Mouse (Mus musculus) G1E (cell line): ENCODE data around the gene Ubxn11. TPM values are rescaled to one million over a fixed set of nuclear protein-coding genes. Genes with fewer than 3 reads are reported as not detected.

Experiments used
- ATAC-seq: 2 replicates; pipeline ENCODE4 v1.8.0; 2016; ENCODE audit warnings: mild to moderate bottlenecking; ENCODE audit not compliant: insufficient number of reproducible peaks, poor library complexity, low FRiP score, severe bottlenecking; ENCODE audit errors: extremely low read depth
- DNase-seq: peaks from one replicate; pipeline ENCODE4 v3.0.0; 2012; ENCODE audit warnings: low spot score
- H3K27me3 ChIP-seq: 2 replicates; pipeline ENCODE4 v1.6.1; 2012; ENCODE audit warnings: mild to moderate bottlenecking, low read length, inconsistent platforms; ENCODE audit not compliant: insufficient read depth
- H3K36me3 ChIP-seq: replicated peaks from 2 replicates; pipeline ENCODE3; 2012; ENCODE audit warnings: mild to moderate bottlenecking, inconsistent platforms
- H3K4me1 ChIP-seq: 2 replicates; pipeline ENCODE4 v1.6.1; 2012; ENCODE audit warnings: low read depth, low read length, inconsistent platforms, mixed read lengths; ENCODE audit not compliant: insufficient read depth
- H3K4me3 ChIP-seq: 2 replicates; pipeline ENCODE4 v1.5.1; 2012; ENCODE audit warnings: low read depth, mild to moderate bottlenecking, inconsistent platforms, low read length, moderate library complexity, mixed read lengths
- H3K9me3 ChIP-seq: replicated peaks from 2 replicates; pipeline ENCODE4 v1.6.1; 2012; ENCODE audit warnings: inconsistent platforms
- CTCF ChIP-seq: IDR thresholded peaks from 2 replicates; pipeline ENCODE4 v1.5.1; 2012; ENCODE audit warnings: low read depth, low read length, inconsistent platforms, mixed read lengths
- GATA1 ChIP-seq: IDR thresholded peaks from 2 replicates; pipeline ENCODE4 v1.6.1; 2012; ENCODE audit warnings: borderline replicate concordance, low read length, inconsistent platforms, mixed read lengths
- GATA2 ChIP-seq: IDR thresholded peaks from 2 replicates; pipeline ENCODE4 v1.6.1; 2012; ENCODE audit warnings: low read depth, low read length, inconsistent platforms, borderline replicate concordance
- POLR2AphosphoS5 ChIP-seq: IDR thresholded peaks from 2 replicates; pipeline ENCODE4 v1.6.1; 2012; ENCODE audit warnings: low read depth, low read length, inconsistent platforms; ENCODE audit not compliant: insufficient replicate concordance
- TAL1 ChIP-seq: conservative IDR thresholded peaks from 2 replicates; pipeline ENCODE4 v1.6.1; 2012; ENCODE audit warnings: low read depth, low read length, inconsistent platforms, mixed read lengths
- polyA plus RNA-seq: library from polyadenylated mRNA; stranded (reverse); fragments of >175 nt; gene quantifications from 2 replicates; pipeline ENCODE4 v1.2.3, GENCODE M21; 2012
- total RNA-seq, 2 experiments: library from RNA; stranded (forward) in 1 of 2; stranded (reverse) in 1 of 2; fragments of 200-1000 nt in 1 of 2; fragments of >200 nt in 1 of 2; fragmentation: Nextera tagmentation in 1 of 2; gene quantifications; 2 replicates each; pipeline ENCODE4 v1.2.3; 2014 to 2017

Ubxn11 gene
- total and polyA plus RNA-seq, 3 experiments: 3.4 to 13.8 (median 13.2) TPM

- Histone ChIP-seq H3K9me3 (no peaks in the 10 kb centered on the region), H3K4me1 (peaks cover 50% of the 10 kb centered on the region), H3K4me3 (peak overlapping the region; percentile 50; the same call in 1 of the 2 replicates), H3K27me3 (peaks cover 38% of the 10 kb centered on the region), H3K36me3 (no peaks in the 10 kb centered on the region)
- DNase-seq (no peak), ATAC-seq (no peak)
- TF ChIP-seq POLR2AphosphoS5: no peak
- no peak for TF ChIP-seq GATA2
- TF ChIP-seq CTCF: no peak
- TF ChIP-seq TAL1: no peak
- no peak for TF ChIP-seq GATA1
Measured at GRCm38 (mm10) chr4:134061166-134061830, 41.1 kb upstream of the Ubxn11 start.

- Histone ChIP-seq H3K27me3 (peaks cover 45% of the 10 kb centered on the region), H3K9me3 (no peaks in the 10 kb centered on the region), H3K4me3 (peak overlapping the region; percentile 50; the same call in 1 of the 2 replicates), H3K4me1 (peaks cover 50% of the 10 kb centered on the region), H3K36me3 (no peaks in the 10 kb centered on the region)
- DNase-seq (peak; percentile 70), ATAC-seq (peak; percentile 64)
- TF ChIP-seq GATA1: no peak
Measured at GRCm38 (mm10) chr4:134061944-134062446, 40.4 kb upstream of the Ubxn11 start.

- no peaks in the 10 kb centered on the region for H3K9me3 ChIP-seq
- peaks cover 47% of the 10 kb centered on the region for H3K27me3 ChIP-seq
- DNase-seq (peak; percentile 51), ATAC-seq (peak; percentile 37; the same call in 1 of the 2 replicates)
- no peaks in the 10 kb centered on the region for H3K36me3 ChIP-seq
- peak overlapping the region; percentile 50; the same call in 1 of the 2 replicates for H3K4me3 ChIP-seq
- no peak for TF ChIP-seq POLR2AphosphoS5
- peak; percentile 43; the same call in 1 of the 2 replicates for TF ChIP-seq TAL1
- TF ChIP-seq GATA1: no peak
- no peak for TF ChIP-seq GATA2
- TF ChIP-seq CTCF: no peak
- peaks cover 50% of the 10 kb centered on the region for H3K4me1 ChIP-seq
Measured at GRCm38 (mm10) chr4:134062561-134062960, 39.8 kb upstream of the Ubxn11 start.

DNA sequence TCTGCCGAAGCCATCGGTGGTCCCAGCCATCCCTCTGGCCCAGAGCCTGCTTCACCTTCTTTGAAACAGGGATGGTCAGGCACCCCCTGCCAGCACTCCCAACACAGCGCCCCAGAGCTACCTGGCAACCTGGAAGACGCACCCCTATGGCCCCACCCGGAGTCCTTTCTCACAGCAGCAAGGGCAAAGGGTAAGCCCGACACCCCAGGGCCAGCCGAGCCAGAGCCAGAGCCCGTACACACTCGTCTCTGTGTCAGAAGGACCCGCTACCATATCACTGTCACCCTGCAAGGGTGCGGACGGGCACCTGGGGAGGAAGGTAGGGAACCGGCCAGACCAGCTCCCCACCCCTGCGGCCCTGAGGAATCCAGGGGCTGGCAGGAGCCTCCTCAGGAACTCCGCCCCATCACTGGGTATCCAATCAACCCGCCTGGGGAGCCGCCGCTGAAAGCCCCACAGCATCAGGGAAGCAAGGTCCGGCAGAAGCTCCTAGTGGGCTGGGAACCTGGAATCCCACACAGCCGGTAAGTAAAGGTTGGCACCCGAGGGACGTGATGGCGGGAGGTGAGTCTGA is 36.9 kb upstream of the Ubxn11 start:
- Histone ChIP-seq H3K4me1 (peaks cover 35% of the 10 kb centered on the region), H3K4me3 (no peak overlapping the region), H3K36me3 (no peaks in the 10 kb centered on the region), H3K27me3 (peaks cover 40% of the 10 kb centered on the region), H3K9me3 (no peaks in the 10 kb centered on the region)
- no peak for ATAC-seq
- DNase-seq: no peak
- TF ChIP-seq GATA1 (no peak), GATA2 (no peak), POLR2AphosphoS5 (no peak), CTCF (no peak), TAL1 (no peak)

DNA sequence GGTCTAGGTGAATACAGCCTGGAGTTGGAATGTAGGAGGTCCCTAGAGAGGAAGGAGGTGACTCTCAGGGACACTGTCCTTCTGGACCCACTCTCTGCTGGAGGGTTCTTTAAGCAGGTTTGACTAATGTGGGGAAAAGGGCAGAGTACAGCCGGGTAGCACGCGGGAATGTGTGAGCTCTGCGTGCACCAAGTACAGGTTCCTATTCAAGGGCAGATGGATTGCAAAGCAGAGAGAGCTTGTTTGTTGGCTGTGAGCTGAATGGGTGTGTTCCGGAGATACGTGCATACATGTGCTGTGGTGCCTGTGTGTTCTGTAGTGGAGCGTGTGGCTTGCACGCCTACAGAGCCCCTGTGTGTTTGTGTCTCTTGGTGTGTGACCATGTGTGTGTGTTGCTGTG is 35.0 kb upstream of the Ubxn11 start:
- Histone ChIP-seq H3K9me3 (no peaks in the 10 kb centered on the region), H3K4me1 (peaks cover 17% of the 10 kb centered on the region), H3K4me3 (no peak overlapping the region), H3K36me3 (no peaks in the 10 kb centered on the region), H3K27me3 (peaks cover 48% of the 10 kb centered on the region)
- ATAC-seq: no peak
- TF ChIP-seq GATA2 (no peak), GATA1 (no peak), POLR2AphosphoS5 (no peak), CTCF (no peak), TAL1 (no peak)
- DNase-seq: no peak

DNA sequence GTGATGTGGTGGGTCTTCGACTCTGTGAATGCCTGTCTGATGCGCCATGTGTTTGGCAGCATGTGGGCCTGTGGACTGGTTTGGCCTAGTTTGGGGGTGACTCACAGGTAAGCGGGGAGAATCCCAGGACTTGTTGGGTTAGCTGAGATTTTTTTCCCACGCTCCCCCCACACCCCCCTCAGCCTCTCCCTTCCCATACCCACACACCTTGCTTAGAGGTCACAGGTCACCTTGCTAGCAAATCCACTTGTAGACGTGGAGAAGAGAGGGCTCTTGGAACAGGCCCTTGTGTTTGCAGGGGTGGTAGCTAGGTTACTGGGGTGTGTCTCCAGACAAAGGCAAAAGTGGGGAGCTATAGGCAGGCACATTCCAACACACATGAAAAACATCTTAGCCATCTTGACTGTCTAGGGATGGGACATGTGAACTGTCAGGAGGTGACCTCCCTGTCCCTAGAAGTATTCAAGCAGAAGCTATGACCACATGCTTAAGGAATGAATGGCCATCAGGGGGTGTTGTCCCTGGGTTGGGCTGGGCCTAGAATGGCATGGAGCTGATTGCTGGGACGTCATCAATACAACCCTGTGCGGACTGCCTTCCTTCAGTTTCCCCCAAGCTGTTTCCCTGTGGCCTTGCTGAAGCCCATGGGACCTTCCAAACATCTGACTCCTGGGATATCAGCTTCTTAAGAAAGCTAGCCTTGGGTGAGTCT is 34.4 kb upstream of the Ubxn11 start:
- peaks cover 11% of the 10 kb centered on the region for H3K4me1 ChIP-seq
- no peak overlapping the region for H3K4me3 ChIP-seq
- no peaks in the 10 kb centered on the region for H3K9me3 ChIP-seq
- H3K27me3 ChIP-seq: peaks cover 51% of the 10 kb centered on the region
- ATAC-seq (no peak), DNase-seq (no peak)
- no peaks in the 10 kb centered on the region for H3K36me3 ChIP-seq
- TF ChIP-seq CTCF (no peak), GATA1 (no peak), TAL1 (no peak), POLR2AphosphoS5 (no peak), GATA2 (no peak)
